Mouse (Mus musculus) naive thymus-derived CD4-positive, alpha-beta T cell, adult 2 months (primary cell): Measurements from ENCODE around the gene Gss.
"Not testable (repeated sequence)": the region's sequence is repeated elsewhere in the genome, so short reads cannot be mapped to it uniquely, and the experiment has no call there.

ENCODE experiments used
- DNase-seq: peaks from one replicate; pipeline ENCODE4 v3.0.0-alpha.2; 2011; ENCODE audit warnings: low read depth

Gss gene

DNA sequence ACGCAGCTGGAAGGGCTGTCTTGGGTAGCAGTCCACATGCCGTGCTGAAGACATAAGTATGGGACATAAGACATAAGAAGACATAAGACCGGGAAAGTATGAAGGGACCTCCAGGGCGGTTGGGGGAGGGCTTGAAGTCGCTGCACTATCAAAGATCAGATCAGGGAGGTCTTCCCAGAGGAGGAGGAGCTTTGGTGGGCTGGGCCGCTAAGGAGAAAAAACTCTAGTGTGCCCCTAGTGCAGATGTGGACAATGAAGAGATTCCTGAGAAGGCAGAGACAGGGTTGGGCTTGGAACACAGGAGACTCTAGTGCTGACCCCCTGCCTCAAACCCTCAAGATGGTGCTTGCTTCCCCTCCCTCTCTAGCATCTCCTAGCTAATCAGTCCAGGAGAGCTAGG lies 24.4 kb upstream of the Gss start:
- DNase-seq, result no peak

DNA sequence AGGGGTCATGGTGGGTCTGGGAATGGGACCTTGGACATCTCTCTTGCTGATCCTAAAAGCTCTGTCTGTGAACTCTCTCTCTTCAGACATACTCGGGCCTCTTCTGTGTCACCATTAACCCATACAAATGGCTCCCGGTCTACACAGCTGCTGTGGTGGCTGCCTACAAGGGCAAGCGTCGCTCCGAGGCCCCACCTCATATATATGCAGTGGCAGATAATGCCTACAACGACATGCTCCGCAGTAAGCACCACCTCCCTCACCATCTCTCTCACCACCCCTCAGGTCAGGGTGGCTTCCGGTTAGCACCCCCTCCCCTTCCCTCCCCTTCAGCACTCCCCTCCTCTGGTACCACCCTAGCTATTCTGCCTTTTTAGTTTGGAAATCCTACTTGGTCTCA lies 21.3 kb upstream of the Gss start:
- DNase-seq, result no peak

DNA sequence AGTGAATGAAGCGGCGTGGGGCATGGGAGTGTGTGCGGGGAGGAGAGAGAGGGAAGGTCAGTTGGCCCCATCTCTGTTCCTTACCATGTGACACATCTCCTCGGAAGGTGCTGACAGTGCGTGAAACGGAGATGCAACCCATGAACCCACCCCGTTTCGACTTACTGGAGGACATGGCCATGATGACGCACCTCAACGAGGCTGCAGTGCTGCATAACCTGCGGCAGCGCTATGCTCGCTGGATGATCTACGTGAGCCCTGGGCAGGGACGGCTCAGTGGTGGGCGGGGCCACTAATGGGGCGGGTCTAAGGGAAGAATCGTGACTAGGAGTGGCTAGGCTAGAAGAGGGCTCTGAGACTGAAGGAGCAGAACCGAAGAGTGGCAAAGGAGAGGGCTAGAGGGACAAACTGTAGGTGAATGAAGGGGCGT lies 20.7 kb upstream of the Gss start:
- peak; percentile 81 for DNase-seq

DNA sequence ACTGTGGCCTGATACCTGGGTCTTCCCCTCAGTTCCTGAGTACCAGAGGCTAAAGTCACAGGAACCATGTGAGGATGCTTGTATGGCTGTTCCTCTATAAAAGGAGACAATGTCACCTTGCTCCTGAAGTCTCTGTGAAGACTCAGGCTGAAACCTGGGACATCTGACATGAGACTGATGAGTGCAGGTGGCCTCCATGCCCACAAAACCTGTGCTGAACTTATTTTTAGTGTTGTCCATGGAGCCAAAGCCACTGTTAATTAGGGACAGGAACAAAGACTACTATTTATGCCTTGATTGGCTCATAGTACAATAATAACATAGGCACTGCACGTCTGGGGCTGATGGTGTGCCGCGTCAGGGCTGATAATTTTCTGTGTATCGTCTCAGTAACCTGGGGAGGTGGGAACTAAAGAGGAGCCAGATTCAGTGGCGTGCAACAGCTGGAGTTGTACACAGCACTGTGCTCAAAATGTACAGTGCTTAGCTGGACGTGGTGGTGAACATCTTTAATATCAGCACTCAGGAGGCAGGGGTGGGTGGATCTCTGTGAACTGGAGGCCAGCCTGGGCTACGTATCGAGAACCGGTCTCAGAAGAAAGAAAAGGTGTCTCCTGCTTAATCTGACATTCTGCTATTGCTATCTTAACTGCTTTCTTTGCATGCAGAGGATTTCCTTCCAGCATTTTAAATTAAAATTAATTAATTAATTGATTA lies 19.4 kb upstream of the Gss start:
- no peak for DNase-seq

DNA sequence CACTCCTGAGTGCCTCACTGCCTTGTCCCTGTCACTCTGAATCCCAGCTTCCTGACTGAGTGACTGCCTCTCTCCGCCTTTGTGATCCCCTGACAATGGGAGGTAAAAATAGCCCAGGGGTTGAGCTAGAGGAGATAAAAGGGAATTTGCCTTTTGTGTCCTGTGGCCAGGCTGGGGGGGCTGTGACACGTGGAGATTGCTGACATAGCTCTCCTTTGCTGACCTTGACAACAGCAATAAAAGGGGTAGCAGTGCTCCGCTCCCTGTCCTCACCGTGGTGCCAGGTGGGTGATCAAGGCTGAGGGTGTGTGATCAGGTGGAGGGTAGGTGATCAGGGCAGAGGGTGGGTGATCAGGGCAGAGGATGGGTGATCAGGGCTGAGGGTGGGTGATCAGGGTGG lies 18.4 kb upstream of the Gss start, which contains the start of gene Myh7b:
Gene Myh7b, plus strand, starts transcription at position 235 of the 400 bp plus-strand sequence.
- DNase-seq, result no peak

DNA sequence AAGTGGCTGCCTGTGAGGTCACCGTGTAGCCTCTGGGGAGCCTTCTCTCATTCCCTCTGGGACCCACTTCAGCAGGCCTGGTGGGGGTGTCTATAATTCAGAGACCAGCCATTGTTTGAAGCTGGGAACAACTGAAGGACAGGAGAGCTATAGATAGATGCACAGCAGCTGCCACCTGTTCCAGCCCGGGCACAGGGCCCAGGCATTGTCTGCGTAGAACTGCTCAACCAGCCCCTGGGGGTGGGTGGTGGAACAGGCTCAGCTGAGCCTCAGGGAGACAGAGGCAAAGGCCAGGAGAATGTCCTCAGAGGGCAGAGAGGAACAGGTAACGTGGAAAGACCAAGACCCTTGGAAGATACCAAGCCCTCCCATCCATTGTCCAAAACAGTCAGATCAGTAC lies 13.8 kb upstream of the Gss start:
- no peak for DNase-seq

DNA sequence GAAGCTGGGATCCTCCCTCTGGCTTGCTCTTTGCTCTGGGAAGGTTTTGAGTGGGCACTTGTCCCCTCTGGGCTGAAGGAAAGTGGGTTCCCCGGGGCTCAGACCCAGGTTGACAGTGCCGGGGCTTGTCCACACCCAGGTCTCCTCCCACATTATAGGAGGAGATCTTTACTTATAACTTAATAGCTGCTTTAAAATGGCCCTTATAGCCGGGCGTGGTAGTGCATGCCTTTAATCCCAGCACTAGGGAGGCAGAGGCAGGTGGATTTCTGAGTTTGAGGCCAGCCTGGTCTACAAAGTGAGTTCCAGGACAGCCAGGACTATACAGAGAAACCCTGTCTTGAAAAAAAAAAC lies 12.6 kb upstream of the Gss start:
- DNase-seq, result not testable (repeated sequence)

DNA sequence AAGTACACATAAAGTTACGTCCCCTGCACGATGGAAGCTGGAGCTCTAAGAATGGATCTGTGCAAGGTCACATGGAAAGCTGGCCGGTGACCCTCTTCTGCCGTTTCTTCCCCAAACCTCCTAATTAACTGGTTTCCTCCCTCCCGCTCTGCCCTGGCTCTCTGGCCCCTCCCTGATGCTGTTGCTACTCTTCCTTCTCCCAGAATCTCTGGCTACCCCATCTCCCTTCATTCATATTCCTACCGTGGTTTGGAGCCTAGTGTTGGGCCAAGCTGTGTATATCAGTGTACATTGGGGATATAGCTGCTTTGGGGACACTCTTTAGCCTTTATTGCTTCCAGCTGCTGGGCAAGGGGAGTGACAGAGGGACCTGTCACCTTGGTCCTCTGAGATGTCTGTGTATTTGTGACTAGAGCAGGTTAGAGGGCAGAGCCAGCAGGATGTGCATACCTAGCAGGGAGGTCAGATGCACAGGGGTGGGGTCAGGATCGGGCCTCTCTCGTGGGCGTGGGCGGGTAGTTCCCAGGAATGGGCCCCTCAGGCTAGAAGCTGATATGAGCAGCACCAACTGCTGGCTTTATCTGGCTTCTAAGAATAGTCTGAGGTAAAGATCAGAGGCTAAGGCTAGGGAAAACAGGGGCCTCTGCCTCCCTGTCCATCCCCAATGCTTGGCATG lies 12.1 kb upstream of the Gss start:
- no peak for DNase-seq

DNA sequence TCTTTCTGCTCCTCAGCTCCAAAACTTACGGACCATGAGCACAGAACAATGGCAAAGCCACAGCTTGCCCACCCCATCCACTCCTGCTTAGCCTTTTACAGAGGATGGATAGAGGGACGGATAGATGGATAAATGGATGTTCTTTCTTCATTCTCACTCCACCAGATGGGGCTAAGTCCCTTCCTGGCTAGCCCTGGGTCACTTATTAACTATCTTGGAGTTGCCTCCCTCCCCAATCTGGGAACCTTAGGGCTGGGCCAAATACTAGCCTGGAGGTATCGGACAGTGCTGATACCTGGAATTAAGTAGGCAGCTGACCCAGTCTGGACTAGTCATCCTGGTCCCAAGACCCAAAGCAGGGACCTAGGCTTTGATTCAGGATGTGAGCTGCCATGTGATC lies 11.1 kb upstream of the Gss start:
- DNase-seq, result no peak

DNA sequence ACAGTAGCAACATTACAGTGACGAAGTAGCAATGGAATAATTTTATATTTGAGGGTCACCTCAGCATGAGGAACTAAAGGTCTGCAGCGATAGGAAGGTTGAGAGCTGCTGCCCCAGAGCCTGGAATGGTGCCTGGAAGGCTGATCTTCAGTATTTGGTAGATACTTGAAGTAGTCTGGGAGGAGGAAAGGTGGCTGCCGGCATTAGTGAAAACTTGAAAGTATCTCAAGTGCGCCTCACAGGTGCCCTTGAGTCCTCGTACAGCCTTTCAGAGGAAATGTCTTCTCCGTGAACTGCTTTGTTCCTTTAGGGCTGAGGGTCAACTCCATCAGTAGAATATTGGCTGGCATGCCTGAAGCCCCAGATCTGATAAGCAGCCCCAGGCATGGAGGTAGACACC lies 2.9 kb upstream of the Gss start:
- no peak for DNase-seq

DNA sequence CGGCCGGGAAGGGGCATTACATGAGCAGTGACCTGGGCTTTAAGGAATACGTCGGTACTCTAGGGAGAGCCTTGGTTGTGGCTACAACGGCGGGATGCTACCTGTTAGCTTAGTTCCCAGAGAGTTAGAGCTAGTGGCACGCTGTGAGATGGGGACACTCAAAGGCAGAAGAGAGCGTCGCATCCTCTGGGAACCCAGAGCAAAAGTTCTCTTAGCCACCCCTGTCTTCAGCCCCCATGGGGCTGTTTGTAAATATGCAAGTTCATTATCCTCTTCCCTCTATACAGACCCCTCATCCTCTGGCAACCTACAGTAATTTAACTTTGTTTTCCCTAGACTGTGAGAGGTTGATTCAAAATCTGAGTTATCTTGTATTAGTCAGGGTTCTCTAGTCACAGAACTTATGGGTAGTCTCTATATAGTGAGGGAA lies 259 bp upstream of the Gss start:
- no peak for DNase-seq

DNA sequence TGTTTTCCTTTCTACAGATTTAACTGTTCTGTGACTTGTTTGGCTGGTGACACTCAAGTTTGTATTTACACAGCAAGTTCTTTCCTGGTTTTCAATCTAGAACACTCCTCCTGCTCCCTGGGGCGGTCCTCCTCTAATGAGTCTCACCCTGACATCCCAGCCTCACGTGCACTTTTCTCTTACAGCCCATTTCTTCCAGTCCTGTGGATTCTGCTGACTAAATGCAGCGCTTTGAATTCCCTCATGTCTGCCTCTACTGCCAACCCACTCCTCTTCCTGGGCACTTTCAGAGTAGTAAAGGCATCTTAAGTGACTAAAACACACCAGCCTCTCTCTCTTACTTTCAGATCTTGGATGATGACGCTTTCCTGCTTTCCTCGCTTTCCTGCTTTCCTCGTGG lies 934 bp downstream of the Gss start:
- no peak for DNase-seq

DNA sequence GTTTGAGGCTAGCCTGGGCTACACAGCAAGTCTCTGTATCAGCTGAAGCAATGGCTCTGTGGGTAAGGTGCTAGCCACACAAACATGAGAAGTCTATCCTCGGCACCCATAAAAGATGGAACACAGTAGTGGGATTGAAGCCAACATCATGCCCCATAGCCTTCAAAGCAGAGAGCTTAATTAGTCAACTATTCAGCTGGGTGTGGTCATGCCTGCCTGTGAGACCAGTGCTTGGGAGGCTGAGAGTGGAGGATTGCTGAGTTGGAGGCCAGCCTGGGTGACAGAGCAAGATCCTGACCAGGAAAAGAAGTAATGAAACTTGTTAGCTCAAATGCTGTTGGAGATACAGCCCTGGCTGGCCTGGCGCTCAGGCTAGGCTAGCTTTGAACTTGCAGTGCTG lies 1.7 kb downstream of the Gss start:
- no peak for DNase-seq

DNA sequence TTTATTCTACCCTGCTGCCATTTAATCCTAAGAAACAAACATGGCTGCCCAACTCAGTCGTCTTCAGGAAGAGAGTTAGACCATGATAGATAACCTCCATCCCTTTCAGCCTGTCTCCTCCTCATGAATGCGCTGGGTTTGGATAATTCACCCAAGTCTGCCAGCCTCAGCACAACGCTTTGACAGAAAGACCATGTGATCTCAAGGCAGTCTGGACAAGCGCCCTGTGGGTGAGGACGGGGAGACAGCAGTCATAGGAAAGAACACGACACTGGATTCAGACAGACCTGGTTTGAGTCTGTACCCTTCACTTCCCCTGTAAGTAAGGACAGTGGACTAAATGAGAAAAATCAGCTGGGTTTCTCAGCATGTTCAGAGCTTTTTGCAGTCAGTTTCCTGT lies 3.1 kb downstream of the Gss start:
- DNase-seq, result no peak

DNA sequence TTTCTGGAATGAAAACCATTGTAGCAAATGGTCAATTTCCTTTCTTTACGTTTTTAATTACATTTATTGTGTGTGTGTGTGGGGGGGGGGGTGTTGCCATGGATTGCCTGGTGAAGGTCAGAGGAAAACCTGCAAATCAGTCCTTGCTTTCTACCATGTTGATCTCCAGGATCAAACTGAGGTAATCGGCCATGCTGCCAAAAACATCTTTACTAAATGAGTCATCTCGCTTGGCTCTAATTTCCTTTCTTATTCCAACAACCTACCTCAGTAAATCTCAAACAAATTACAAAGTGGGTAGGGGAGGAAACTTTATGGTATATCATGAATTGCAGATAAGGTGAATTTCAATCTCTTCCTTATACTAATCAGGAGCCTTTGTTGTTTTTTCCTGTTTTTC lies 4.5 kb downstream of the Gss start:
- DNase-seq, result no peak

DNA sequence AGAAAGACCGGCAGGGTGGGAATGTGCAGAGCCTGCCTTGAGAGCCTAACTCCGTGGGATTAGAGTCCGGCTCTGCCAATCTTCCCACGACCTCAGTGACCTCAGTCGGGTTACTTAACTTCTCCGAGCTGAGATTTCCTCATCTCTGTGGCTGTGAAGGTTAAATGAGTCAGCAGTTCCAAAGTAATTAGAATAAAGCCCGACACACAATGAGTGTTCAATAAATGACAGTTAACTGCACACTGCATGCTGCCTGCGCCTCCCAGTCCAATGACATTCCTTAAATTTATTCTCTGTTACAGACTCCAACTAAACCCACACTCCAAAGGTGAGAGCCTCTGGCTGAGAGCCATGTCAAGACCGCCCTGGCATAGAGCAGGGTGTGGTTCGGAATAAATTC lies 7.1 kb downstream of the Gss start:
- no peak for DNase-seq

DNA sequence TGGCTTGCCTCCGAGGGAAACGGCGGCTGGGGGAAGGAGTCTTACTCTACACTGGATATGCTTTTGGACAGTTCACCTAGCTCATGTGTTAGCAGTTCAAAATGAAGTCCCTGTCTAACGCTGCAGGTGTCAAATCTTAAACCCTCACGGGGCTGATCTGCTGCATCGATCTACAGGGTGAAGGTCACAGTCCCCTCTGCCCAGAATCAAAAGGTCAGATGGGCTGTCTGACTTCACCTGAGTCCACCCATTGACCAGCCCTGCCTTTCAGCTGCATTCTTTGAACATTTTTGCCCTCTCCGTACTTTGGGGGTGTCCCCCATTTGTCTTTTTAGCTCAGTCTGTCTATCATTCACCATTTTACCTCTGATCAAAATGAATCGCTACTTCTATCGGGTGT lies 7.5 kb downstream of the Gss start:
- DNase-seq, result no peak

DNA sequence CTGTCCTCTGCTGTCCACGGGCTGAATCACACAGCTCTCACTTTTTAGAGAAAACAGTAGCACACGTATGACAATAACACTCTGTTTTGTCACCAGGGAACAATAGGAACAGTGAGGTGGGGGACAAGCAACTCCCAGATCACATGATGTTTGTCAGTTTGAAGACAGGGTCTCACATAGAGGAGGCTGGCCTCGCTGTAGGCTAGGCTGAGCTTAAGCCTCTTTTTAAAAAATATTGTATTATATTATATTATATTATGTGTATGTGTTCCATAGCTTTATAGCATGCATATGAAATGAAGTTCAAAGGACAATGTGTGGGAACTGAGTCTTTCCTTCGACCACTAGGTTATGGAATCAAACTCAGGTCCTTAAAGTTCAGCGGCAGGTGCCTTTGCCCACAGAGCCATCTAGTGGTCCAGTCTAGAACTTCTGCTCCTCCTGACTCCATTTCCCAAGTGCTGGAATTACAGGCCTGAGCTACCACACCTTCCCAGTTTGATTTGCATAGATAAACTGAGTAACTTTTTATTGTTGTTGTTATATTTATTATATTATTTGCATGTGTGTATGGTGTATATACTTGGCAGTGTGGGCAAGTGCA lies 8.6 kb downstream of the Gss start:
- peak; percentile 75 for DNase-seq

DNA sequence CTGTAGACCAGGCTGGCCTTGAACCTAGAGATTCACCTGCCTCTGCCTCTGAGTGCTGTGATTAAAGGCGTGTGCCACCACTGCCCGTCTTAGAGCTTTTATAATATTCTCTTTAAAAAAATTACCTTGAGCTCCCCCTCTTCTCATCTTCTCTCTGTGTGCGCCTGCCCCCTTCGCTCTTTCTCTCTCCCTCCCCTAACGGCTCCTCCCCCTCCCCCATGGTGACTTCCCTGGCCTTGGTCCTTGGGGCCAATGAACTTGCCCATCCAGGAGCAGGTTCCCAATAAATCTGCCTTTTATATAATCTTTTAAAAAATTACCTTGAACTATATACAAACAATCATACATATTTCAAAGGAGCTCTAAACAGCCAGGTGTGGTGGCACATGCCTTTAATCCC lies 9.6 kb downstream of the Gss start:
- DNase-seq, result no peak

DNA sequence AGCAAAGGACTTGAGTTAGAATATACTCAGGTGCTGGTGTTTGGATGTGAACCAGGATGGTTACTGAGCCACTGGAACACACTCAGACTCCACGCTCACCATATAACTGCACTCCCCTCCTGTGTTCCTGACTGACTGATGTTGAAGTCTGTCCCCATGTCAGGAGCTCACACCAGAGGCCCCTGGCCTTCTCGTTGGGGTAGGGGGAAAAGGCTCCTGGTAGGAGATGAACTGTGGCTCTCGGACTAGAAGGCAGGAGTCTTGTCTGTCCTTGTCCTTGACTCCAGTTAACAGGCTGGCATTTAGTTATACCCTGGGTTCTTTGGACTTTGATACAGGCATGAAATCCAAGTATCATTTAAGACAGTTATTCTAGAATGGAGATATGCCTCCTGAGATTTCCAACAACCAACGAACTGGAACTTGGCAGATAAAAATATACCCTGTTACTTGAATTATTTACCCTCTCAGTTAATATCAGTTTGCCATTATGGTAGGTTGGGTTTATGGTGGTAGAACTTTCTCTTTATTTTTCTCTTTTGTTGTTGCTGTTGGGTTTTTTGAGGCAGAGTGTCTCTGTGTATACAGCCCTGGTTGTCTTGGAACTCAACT lies 10.1 kb downstream of the Gss start:
- no peak for DNase-seq

DNA sequence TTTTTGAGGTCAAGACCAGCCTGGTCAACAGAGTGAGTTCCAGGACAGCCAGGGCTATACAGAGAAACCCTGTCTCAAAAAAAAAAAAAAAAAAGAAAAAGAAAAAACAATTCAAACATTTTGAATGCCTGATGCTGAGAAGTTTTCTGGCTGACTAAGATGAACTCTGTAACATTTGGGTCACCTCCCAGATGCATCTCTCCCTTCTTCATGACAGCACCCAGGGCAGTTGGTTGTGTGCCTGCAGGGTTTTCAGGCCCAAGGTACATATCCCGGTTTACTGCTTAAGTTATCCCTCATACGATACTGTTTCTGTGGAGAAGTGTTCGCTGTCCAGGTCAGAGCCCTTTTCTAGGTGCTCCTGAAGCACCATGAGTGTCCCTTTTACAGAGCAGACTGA lies 12.3 kb downstream of the Gss start:
- no peak for DNase-seq

DNA sequence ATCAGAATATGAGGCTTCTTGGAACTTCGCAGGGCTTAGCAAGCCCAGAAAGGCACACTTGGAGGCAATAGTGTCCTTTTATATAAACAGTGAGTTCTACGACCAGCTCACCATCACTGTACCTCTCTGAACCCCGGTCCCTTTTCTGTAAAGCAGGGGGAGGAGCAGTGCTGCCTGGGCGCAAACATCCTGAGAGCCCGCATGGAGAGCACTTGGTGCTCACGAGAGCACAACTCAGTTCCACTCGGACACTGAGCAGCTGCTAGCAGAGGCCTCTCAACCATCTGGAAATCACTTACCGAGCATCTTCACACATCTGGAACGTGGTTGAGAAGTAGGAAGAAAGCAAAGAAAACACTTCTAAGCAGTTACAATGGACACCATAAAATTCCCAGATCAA lies 16.0 kb downstream of the Gss start:
- DNase-seq, result no peak

DNA sequence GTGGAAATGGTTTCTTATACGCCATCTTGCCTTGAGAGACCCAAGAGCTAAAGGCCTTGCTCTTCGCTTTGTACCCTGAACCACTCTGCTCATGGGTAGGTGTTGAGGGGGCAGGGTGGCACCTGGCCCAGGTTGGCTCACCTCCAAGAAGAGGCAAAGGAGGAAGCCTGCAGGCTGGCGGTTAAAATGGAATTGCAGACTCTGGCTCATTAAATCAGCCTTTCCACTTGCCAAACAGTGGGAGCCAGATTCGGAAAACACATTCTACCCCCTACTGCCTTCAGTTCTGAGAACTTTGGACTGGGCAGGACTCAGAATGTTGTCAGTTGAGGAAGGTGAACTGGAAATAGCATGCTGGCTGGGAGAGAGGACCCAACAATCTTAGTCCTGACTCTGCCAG lies 17.9 kb downstream of the Gss start:
- DNase-seq, result no peak
